Mouse (Mus musculus): ENCODE data around the gene Dok1.

Gene Dok1

GRCm38 (mm10) chr6:83053136-83053960 is 20.1 kb upstream of the Dok1 start:
- intact Hi-C loops (cut with DNase I): no loop called here

GRCm38 (mm10) chr6:83049367-83049766 is 16.1 kb upstream of the Dok1 start:
- intact Hi-C loops (cut with DNase I): no loop called here

- intact Hi-C loops (cut with DNase I): no loop called here
Measured at GRCm38 (mm10) chr6:83044742-83045141, 11.5 kb upstream of the Dok1 start.

DNA sequence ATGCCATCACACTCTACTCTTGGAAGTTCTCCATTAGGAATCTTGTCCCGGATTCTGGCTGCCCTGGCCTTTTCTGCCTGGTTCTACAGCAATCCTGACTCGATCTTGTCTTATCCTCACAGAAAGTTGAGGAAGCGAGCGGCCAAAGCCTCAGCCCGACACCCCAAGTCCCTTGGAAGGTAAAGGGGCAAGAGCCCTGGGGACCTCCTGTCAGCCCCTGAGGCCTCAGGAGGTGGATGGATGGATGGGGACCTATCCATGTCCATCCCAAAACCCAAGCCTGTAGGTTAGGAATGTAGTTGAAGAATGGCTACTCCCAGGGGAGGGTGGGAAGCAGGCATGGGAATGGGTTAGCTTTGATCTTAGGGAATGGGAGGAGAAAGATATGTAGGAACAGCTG is 10.7 kb upstream of the Dok1 start:
- intact Hi-C loops (cut with DNase I): no loop called here

- intact Hi-C loops (cut with DNase I): no loop called here
Measured at GRCm38 (mm10) chr6:83043561-83043960, 10.3 kb upstream of the Dok1 start.

GRCm38 (mm10) chr6:83040601-83041000 is 7.3 kb upstream of the Dok1 start:
- intact Hi-C loops (cut with DNase I): no loop called here

DNA sequence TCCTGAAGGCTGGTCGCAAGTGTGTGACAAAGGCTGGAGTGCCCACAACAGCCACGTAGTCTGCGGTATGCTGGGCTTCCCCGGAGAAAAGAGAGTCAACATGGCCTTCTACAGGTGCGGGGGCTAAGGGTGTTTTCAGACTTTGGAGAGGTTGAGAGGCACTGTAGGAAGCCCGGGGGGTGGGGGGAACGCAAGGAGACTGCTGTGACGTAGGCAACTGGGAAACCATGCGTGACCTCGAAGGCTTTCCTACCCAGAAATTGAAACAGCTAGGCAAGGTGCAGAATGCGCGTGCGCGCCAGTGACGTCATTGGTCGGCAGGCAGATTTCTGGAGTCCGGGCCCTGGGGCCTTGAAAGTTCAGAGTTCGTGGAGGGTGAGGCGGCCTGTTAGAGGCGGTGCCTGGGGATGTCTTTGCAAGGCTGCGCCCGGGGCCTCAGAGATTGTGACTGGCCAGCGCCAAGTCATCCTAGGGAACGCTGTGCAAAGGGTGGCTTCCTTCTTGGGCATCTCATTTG is 5.3 kb upstream of the Dok1 start:
- intact Hi-C loops (cut with DNase I): no loop called here

GRCm38 (mm10) chr6:83037188-83037587 is 3.9 kb upstream of the Dok1 start:
- intact Hi-C loops (cut with DNase I): no loop called here

DNA sequence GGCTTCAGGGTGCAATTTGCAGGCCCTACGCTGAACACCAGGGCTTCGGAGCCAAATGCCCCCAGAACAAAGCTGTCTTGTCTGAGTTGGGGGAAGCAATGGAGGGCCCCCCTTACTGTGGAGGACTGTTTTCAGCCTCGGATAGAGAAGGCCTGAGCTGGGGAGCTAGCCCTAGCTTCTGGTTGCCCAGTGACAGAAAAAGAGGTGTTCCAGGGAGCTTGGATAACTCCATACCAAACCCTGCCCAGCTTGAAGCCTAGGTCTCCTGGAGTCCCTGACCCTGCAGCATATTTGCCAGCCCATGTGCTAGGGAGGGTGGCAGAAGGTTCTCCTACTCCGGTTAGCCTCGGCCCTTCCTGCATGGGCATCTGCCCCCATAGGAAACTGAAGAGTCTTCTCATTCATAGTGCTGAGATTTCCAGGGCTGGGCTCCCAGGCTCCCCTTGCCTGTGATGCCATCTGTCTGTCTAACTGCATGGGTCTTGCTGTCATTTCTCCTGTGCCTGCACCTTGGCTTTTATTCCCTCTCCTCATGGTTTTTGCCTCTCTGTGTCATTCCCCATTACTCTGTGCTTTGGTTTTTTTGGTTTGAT is 1.3 kb upstream of the Dok1 start:
- intact Hi-C loops (cut with DNase I): loop anchor here (5.0 kb wide), 1 partner anchor 37 kb away; no protein-coding TSS in a partner anchor

GRCm38 (mm10) chr6:83032769-83033191 is 491 bp downstream of the Dok1 start:
- intact Hi-C loops (cut with DNase I): loop anchor here (5.0 kb wide), 1 partner anchor 35 kb away; no protein-coding TSS in a partner anchor

DNA sequence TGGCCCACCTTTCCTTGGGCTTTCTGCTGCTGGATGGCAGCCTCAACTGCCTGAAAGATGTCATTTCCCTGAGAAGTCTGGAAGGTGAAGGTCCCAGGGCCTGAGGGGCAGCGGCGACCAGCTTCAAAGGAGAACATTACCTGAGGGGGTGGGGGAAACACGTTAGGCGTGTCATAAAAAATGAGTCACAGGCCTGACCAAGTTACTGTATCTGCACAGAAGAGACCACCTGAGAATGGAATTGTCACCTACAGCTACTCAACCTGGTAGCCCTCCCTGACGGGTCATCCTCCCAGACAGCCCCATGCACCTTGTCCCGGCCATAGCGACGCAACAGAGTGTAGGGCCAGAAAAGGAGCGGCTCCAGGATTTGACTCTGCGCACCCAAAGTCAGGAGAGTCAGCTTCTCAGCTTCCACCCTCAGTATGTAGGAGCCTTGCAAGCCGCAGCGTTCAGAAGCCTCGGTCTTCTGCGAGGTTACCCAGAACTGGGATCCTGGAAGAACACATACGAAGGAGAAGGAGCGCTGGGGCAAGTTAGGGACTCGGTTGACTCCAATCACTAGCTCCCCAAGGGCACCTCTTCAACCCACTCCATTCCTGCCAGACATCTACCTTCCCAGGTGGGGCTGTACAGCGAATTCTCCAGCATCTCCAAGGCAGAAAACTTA is 1.2 kb downstream of the Dok1 start:
- intact Hi-C loops (cut with DNase I): loop anchor here (5.0 kb wide), 1 partner anchor 35 kb away; no protein-coding TSS in a partner anchor

- intact Hi-C loops (cut with DNase I): loop anchor here (5.0 kb wide), 1 partner anchor 34 kb away; no protein-coding TSS in a partner anchor
Measured at GRCm38 (mm10) chr6:83031111-83031510, 2.2 kb downstream of the Dok1 start.

DNA sequence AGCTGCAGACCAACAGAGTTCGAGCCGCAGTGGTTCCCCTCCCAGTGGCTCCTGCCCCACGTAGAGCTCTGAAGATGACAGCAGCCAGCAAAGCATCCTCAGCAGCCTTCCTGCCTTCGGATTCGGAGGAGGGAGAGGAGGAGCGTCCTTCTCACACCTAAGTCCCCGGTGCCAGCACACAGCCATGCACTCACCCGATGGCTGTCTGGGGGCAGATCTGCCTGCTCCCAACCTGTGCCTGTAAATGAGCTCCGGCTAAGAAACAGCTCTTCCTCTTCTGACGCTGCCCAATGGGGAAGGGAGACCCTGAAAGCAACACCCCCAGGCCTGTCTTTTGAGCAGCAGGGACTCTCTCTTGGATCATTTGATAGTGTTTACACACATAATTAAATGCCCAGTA is 3.5 kb downstream of the Dok1 start:
- intact Hi-C loops (cut with DNase I): loop anchor here (5.0 kb wide), 1 partner anchor 32 kb away; no protein-coding TSS in a partner anchor

DNA sequence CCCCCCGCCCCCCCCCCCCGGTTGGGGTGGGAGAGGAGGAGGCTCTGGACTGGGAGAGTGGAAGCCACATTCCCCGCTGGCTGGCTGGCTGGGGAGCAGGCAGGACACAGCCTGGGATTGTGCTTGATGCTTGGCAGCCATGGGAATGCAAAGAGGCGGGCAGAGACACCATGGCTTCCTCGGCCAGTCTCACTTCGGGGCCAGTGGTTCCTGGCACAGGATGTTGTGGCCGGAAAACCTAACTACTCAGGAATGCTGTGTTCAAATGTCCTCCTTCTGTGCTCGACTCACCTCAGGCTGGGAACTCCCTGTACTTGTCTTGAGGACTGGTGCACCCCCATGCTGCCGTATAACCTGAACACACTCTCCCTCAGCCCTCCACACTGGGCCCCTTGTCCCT is 5.6 kb downstream of the Dok1 start:
- intact Hi-C loops (cut with DNase I): no loop called here

GRCm38 (mm10) chr6:83027293-83027692 is 6.0 kb downstream of the Dok1 start:
- intact Hi-C loops (cut with DNase I): no loop called here

DNA sequence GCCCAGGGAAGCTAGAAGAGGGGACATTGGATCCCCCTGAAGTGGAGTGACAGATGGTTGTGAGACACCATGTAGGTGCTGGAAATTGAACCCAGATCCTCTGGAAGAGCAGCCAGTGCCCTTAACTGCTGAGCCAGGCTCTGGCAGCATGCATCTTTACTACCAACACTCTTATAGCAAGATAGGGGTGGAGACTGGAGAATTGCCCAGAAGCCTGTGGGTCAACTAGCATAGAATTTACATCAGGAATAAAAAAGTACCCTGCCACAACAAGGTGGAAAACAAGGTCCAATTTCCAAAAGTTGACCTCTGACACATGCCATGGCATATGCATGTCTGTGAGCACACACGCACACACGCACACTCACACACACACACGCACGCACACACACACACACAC is 8.1 kb downstream of the Dok1 start:
- intact Hi-C loops (cut with DNase I): no loop called here

DNA sequence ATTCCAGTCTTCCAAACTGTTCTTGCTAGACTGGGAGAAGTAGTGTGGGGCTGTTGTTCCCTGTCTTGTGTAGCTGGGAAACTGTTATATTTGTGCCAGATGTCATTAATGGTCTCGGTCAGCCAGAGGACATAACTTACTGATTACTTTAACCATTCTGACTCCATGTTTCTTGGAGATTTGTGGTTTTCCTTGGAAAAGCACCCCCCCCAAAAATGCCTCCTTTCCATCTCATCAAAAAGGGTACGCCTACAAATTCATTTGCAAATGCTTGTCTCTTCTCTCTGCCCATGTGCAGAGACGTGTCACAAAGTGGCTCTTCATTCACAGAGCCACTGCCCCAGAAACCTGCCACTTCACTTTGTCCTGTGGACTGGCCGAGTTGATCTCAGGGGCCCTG is 8.8 kb downstream of the Dok1 start:
- intact Hi-C loops (cut with DNase I): no loop called here

- intact Hi-C loops (cut with DNase I): no loop called here
Measured at GRCm38 (mm10) chr6:83023786-83024185, 9.5 kb downstream of the Dok1 start.

DNA sequence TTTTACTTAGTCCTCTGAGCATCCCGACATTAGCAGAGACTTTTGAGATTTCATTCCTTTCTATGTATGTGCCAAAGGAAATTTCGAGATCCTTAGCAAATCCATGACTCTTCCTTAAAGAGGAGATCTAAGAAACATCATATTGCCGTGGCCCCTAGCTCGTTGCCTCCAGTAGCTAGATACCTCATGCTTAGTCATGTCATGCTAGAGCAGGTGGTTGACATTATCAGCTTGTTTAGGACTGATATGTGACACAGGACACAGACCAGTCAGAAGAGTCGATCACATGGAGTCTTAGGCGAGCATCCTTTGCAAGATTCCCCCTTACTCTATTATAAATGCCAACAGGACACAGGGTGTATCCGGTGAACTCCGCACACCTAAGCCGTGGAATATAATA is 10.3 kb downstream of the Dok1 start:
- intact Hi-C loops (cut with DNase I): no loop called here

GRCm38 (mm10) chr6:83020836-83021593 is 12.3 kb downstream of the Dok1 start:
- intact Hi-C loops (cut with DNase I): no loop called here

- intact Hi-C loops (cut with DNase I): no loop called here
Measured at GRCm38 (mm10) chr6:83020121-83020520, 13.2 kb downstream of the Dok1 start.

Measured in adrenal gland (tissue).